Mouse (Mus musculus): ENCODE data around the gene Otub1.
A peak's percentile ranks its signal among the peaks of the same experiment; 100 is the strongest.

Gene Otub1

GRCm38 (mm10) chr19:7172051-7172866 is 33.9 kb downstream of the Otub1 start:
- peak; percentile 79 to 80 for DNase-seq

GRCm38 (mm10) chr19:7171447-7171846 is 34.7 kb downstream of the Otub1 start:
- DNase-seq: no peak

- no peak for DNase-seq
These were observed 35.2 kb downstream of the Otub1 start for GRCm38 (mm10) chr19:7170916-7171315.

GRCm38 (mm10) chr19:7168423-7168822 is 37.7 kb downstream of the Otub1 start:
- no peak for DNase-seq

- no peak for DNase-seq
These were observed 39.3 kb downstream of the Otub1 start for GRCm38 (mm10) chr19:7166767-7167166.

- DNase-seq: no peak
These were observed 39.9 kb downstream of the Otub1 start for GRCm38 (mm10) chr19:7166200-7166711.

- DNase-seq: peak; percentile 70 to 76
These were observed 40.5 kb downstream of the Otub1 start for GRCm38 (mm10) chr19:7165509-7166199.

- DNase-seq: peak in 1 of 2 experiments; percentile 55
These were observed 41.2 kb downstream of the Otub1 start for GRCm38 (mm10) chr19:7164820-7165323.

GRCm38 (mm10) chr19:7164238-7164637 is 41.9 kb downstream of the Otub1 start:
- DNase-seq: peak; percentile 48 to 56

GRCm38 (mm10) chr19:7161064-7161463 is 45.1 kb downstream of the Otub1 start:
- no peak for DNase-seq

- DNase-seq: peak; percentile 77 to 78
These were observed 45.8 kb downstream of the Otub1 start for GRCm38 (mm10) chr19:7160151-7160906.

- DNase-seq: no peak
These were observed 48.4 kb downstream of the Otub1 start for GRCm38 (mm10) chr19:7157734-7158133.

GRCm38 (mm10) chr19:7155196-7155595 is 50.9 kb downstream of the Otub1 start:
- DNase-seq: peak in 1 of 2 experiments; percentile 65

- peak; percentile 45 to 58 for DNase-seq
These were observed 52.9 kb downstream of the Otub1 start for GRCm38 (mm10) chr19:7153232-7153631.

GRCm38 (mm10) chr19:7151927-7152653 is 54.0 kb downstream of the Otub1 start:
- no peak for DNase-seq

- peak in 1 of 2 experiments; percentile 47 for DNase-seq
These were observed 54.7 kb downstream of the Otub1 start for GRCm38 (mm10) chr19:7151300-7151926.

- no peak for DNase-seq
These were observed 56.9 kb downstream of the Otub1 start for GRCm38 (mm10) chr19:7149158-7149685.

GRCm38 (mm10) chr19:7148541-7149085 is 57.5 kb downstream of the Otub1 start:
- DNase-seq: peak; percentile 71 to 82

All from cerebellum, postnatal 10 days (tissue).